Mouse (Mus musculus): ENCODE data around the gene Trabd.
A peak's percentile ranks its signal among the peaks of the same experiment; 100 is the strongest.

Trabd gene

GRCm38 (mm10) chr15:89074613-89075477, at the start of gene Trabd:
Trabd (plus strand) TSS chr15:89075124.
- DNase-seq, result no peak

GRCm38 (mm10) chr15:89044381-89044780, 30.5 kb upstream of the Trabd start:
- no peak for DNase-seq

- no peak for DNase-seq
These were observed 28.6 kb upstream of the Trabd start for GRCm38 (mm10) chr15:89046356-89046755.

GRCm38 (mm10) chr15:89054666-89055065, 20.3 kb upstream of the Trabd start:
- no peak for DNase-seq

GRCm38 (mm10) chr15:89058736-89059135, 16.2 kb upstream of the Trabd start:
- DNase-seq, result no peak

GRCm38 (mm10) chr15:89059161-89059931, 15.6 kb upstream of the Trabd start, which contains the start of gene Panx2:
Panx2 (plus strand) TSS chr15:89059734.
- no peak for DNase-seq

- DNase-seq, result no peak
These were observed 14.8 kb upstream of the Trabd start for GRCm38 (mm10) chr15:89060032-89060681.

GRCm38 (mm10) chr15:89060811-89061460, 14.0 kb upstream of the Trabd start:
- DNase-seq, result no peak

GRCm38 (mm10) chr15:89061761-89062517, 13.0 kb upstream of the Trabd start:
- DNase-seq, result no peak

GRCm38 (mm10) chr15:89062518-89062910, 12.4 kb upstream of the Trabd start:
- no peak for DNase-seq

GRCm38 (mm10) chr15:89063001-89063400, 11.9 kb upstream of the Trabd start:
- DNase-seq, result no peak

GRCm38 (mm10) chr15:89063536-89063935, 11.4 kb upstream of the Trabd start:
- DNase-seq, result no peak

GRCm38 (mm10) chr15:89064891-89065290, 10.0 kb upstream of the Trabd start:
- DNase-seq, result no peak

GRCm38 (mm10) chr15:89067609-89068008, 7.3 kb upstream of the Trabd start:
- no peak for DNase-seq

- DNase-seq, result no peak
These were observed 6.7 kb upstream of the Trabd start for GRCm38 (mm10) chr15:89068226-89068625.

GRCm38 (mm10) chr15:89069336-89069840, 5.5 kb upstream of the Trabd start:
- DNase-seq, result no peak

- no peak for DNase-seq
These were observed 4.3 kb upstream of the Trabd start for GRCm38 (mm10) chr15:89070606-89071005.

- DNase-seq, result no peak
These were observed 826 bp upstream of the Trabd start for GRCm38 (mm10) chr15:89073993-89074603.

- DNase-seq, result peak; percentile 88
These were observed 689 bp downstream of the Trabd start for GRCm38 (mm10) chr15:89075478-89076147.

- peak; percentile 49 for DNase-seq
These were observed 1.3 kb downstream of the Trabd start for GRCm38 (mm10) chr15:89076156-89076731.

Data from lung, postnatal 14 days (tissue).